Mouse (Mus musculus) forebrain, embryonic 11.5 days (tissue): ENCODE measurements around the gene Ppp4r1. TPM values are rescaled to one million over a fixed set of nuclear protein-coding genes. Genes with fewer than 3 reads are reported as not detected.

Source experiments
- ATAC-seq: fragments of 200-750 bp; cut with Nextera tagmentation; replicated peaks from 2 replicates; pipeline ENCODE4 v1.8.0; 2017; ENCODE audit warnings: moderate TSS enrichment; ENCODE audit not compliant: low FRiP score
- DNase-seq: peaks from one replicate; pipeline ENCODE4 v3.0.0-alpha.2; 2017; ENCODE audit warnings: low spot score
- H3K27ac ChIP-seq: fragments of 300-500 bp; sonication (generic); 2 replicates; pipeline ENCODE4 v1.5.1; 2014; ENCODE audit warnings: low read depth, low read length
- H3K27me3 ChIP-seq: fragments of 300-500 bp; sonication (generic); 2 replicates; pipeline ENCODE4 v1.6.1; 2014; ENCODE audit warnings: mild to moderate bottlenecking, low read length, mixed read lengths; ENCODE audit not compliant: control insufficient read depth, insufficient read depth
- H3K36me3 ChIP-seq: fragments of 300-500 bp; sonication (generic); 2 replicates; pipeline ENCODE4 v1.6.1; 2014; ENCODE audit warnings: mild to moderate bottlenecking, low read length, moderate library complexity, mixed read lengths; ENCODE audit not compliant: control insufficient read depth, insufficient read depth
- H3K4me1 ChIP-seq: fragments of 300-500 bp; sonication (generic); replicated peaks from 2 replicates; pipeline ENCODE4 v1.6.1; 2014; ENCODE audit warnings: low read length, mixed read lengths; ENCODE audit not compliant: control insufficient read depth, insufficient read depth
- H3K4me2 ChIP-seq: fragments of 300-500 bp; sonication (generic); 2 replicates; pipeline ENCODE4 v1.6.1; 2014; ENCODE audit warnings: low read depth, mild to moderate bottlenecking, low read length, moderate library complexity, mixed read lengths; ENCODE audit not compliant: severe bottlenecking
- H3K4me3 ChIP-seq: fragments of 300-500 bp; sonication (generic); 2 replicates; pipeline ENCODE4 v1.5.1; 2014; ENCODE audit warnings: low read depth, low read length
- H3K9ac ChIP-seq: fragments of 300-500 bp; sonication (generic); 2 replicates; pipeline ENCODE4 v1.6.1; 2014; ENCODE audit warnings: low read length
- H3K9me3 ChIP-seq: fragments of 300-500 bp; sonication (generic); 2 replicates; pipeline ENCODE4 v1.6.1; 2016; ENCODE audit warnings: low read length, mixed read lengths; ENCODE audit not compliant: control insufficient read depth
- WGBS: fragments of 180-500 bp; shearing (Covaris S2); extraction: QIAGEN DNeasy Blood & Tissue Kit; methylation state at CpG from one replicate; pipeline ENCODE4 v1.1.7; 2014; 5-methylcytosine and 5-hydroxymethylcytosine counted together
- polyA plus RNA-seq: library from polyadenylated mRNA; unstranded; fragments of >200 nt; fragmentation: Nextera tagmentation; extraction: Ambion mirVana; gene quantifications from 2 replicates; pipeline ENCODE4 v1.2.1, GENCODE M21; 2014

Gene Ppp4r1
- polyA plus RNA-seq, 1 experiment from 2014 or later: 63.7 TPM

DNA sequence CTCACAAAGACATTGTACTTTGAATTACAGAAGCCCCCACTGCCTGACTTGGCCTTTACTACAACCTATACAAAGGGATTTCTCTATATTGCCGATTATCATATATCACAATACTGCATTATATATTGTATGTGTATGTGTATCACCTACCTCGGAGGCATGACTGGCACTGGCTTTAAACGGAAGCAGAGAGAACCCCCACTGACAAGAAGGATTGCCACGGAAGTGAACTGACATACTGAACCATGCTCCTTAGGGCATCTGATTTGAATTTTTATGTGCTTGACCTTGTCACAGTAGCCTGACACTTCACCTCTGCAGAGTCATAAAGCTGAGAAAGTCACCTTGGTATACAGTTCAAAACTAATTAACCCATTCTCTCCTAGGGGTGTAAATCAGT is 39.4 kb upstream of the Ppp4r1 start:
- ATAC-seq (0 out of 2 replicates have a peak, but pooled peaks have one; percentile 6), DNase-seq (no peak)
- Histone ChIP-seq H3K27me3 (no peaks in the 10 kb centered on the region), H3K9ac (no peak overlapping the region), H3K4me2 (no peak overlapping the region), H3K4me1 (peaks cover 5% of the 10 kb centered on the region), H3K9me3 (no peaks in the 10 kb centered on the region), H3K36me3 (no peaks in the 10 kb centered on the region), H3K4me3 (no peak overlapping the region), H3K27ac (no peak overlapping the region)
- WGBS: 65% methylated on average over 4 of the region's 4 CpGs

GRCm38 (mm10) chr17:65743664-65744330 is 38.6 kb upstream of the Ppp4r1 start:
- H3K9me3 ChIP-seq: no peaks in the 10 kb centered on the region

GRCm38 (mm10) chr17:65746314-65746713 is 36.1 kb upstream of the Ppp4r1 start:
- Histone ChIP-seq H3K9me3 (no peaks in the 10 kb centered on the region), H3K36me3 (no peaks in the 10 kb centered on the region), H3K27ac (no peak overlapping the region), H3K9ac (no peak overlapping the region), H3K27me3 (no peaks in the 10 kb centered on the region), H3K4me2 (no peak overlapping the region), H3K4me3 (no peak overlapping the region), H3K4me1 (peaks cover 5% of the 10 kb centered on the region)
- no peak for ATAC-seq
- no peak for DNase-seq
- 74% methylated on average over 6 of the region's 6 CpGs for WGBS

More at GRCm38 (mm10) chr17:65743664-65744330, 38.6 kb upstream of the Ppp4r1 start:
- H3K36me3 ChIP-seq: no peaks in the 10 kb centered on the region
- WGBS: 77% methylated on average over 11 of the region's 11 CpGs
- no peak overlapping the region for H3K4me2 ChIP-seq
- no peak overlapping the region for H3K4me3 ChIP-seq
- no peak for DNase-seq
- H3K27ac ChIP-seq: no peak overlapping the region
- no peaks in the 10 kb centered on the region for H3K27me3 ChIP-seq
- H3K9ac ChIP-seq: no peak overlapping the region
- ATAC-seq: no peak; the same call in 1 of the 2 replicates
- H3K4me1 ChIP-seq: peaks cover 5% of the 10 kb centered on the region

- H3K9ac ChIP-seq: no peak overlapping the region
- no peak overlapping the region for H3K4me3 ChIP-seq
- WGBS: 90% methylated on average over 6 of the region's 6 CpGs
- no peak overlapping the region for H3K4me2 ChIP-seq
- no peaks in the 10 kb centered on the region for H3K9me3 ChIP-seq
- DNase-seq: no peak
- H3K27me3 ChIP-seq: no peaks in the 10 kb centered on the region
- no peaks in the 10 kb centered on the region for H3K4me1 ChIP-seq
- no peaks in the 10 kb centered on the region for H3K36me3 ChIP-seq
- no peak overlapping the region for H3K27ac ChIP-seq
- ATAC-seq: no peak
Measured at GRCm38 (mm10) chr17:65748997-65749396, 33.4 kb upstream of the Ppp4r1 start.

- 92% methylated on average over 7 of the region's 7 CpGs for WGBS
- no peak for ATAC-seq
Measured at GRCm38 (mm10) chr17:65749803-65750202, 32.6 kb upstream of the Ppp4r1 start.

DNA sequence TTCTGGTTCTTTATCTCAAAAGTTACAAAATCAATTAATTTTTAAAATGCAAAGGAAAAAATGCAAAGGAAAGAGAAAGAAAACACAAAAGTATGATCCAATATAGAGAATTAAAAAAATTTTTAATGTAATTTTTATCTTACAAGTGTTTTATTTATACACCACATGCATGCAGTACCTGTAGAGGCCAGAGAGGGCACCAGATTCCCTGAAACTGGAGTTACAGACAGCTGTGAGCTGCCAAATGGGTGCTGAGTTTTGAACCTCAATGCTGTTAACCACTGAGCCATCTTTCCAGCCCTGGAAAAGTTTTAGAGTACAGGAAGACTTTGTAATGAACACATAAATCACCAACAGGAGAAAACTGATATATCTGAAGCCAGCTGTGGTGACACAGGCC is 32.1 kb upstream of the Ppp4r1 start:
- DNase-seq: no peak
- no peaks in the 10 kb centered on the region for H3K36me3 ChIP-seq
- H3K9ac ChIP-seq: no peak overlapping the region
- no peaks in the 10 kb centered on the region for H3K4me1 ChIP-seq
- H3K27ac ChIP-seq: no peak overlapping the region
- no peak overlapping the region for H3K4me2 ChIP-seq
- no peaks in the 10 kb centered on the region for H3K27me3 ChIP-seq
- no peak overlapping the region for H3K4me3 ChIP-seq
- ATAC-seq: no peak
- no peaks in the 10 kb centered on the region for H3K9me3 ChIP-seq

More at GRCm38 (mm10) chr17:65749803-65750202, 32.6 kb upstream of the Ppp4r1 start:
- Histone ChIP-seq H3K27ac (no peak overlapping the region), H3K27me3 (no peaks in the 10 kb centered on the region), H3K4me1 (no peaks in the 10 kb centered on the region), H3K9me3 (no peaks in the 10 kb centered on the region), H3K4me3 (no peak overlapping the region), H3K4me2 (no peak overlapping the region), H3K9ac (no peak overlapping the region), H3K36me3 (no peaks in the 10 kb centered on the region)
- DNase-seq: no peak

GRCm38 (mm10) chr17:65753130-65753529 is 29.2 kb upstream of the Ppp4r1 start:
- Histone ChIP-seq H3K9me3 (no peaks in the 10 kb centered on the region), H3K27me3 (no peaks in the 10 kb centered on the region)

DNA sequence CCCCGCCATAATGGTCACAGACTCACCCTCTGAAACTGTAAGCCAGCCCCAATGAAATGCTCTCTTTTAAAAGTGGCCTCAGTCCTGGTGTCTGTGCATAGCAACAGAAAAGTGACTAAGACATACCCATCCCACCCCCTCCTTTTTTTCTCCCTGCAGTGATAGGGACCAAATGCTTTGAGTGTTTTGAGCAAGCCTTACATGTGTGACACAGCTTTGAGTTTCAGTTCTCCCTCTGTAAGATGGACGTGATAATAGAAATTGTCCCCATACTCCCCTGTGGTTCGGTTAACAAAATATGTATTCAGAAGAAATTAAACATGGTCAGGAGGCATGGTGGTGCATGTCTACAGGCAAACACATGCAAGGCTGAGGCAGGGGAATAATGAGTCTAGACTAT is 26.5 kb upstream of the Ppp4r1 start:
- H3K36me3 ChIP-seq: peaks cover 3% of the 10 kb centered on the region; the same call in 1 of the 2 replicates

More at GRCm38 (mm10) chr17:65753130-65753529, 29.2 kb upstream of the Ppp4r1 start:
- ATAC-seq: no peak
- 95% methylated on average over 6 of the region's 6 CpGs for WGBS
- DNase-seq: no peak
- Histone ChIP-seq H3K9ac (no peak overlapping the region), H3K27ac (no peak overlapping the region), H3K4me1 (no peaks in the 10 kb centered on the region), H3K36me3 (no peaks in the 10 kb centered on the region), H3K4me2 (no peak overlapping the region), H3K4me3 (no peak overlapping the region)

DNA sequence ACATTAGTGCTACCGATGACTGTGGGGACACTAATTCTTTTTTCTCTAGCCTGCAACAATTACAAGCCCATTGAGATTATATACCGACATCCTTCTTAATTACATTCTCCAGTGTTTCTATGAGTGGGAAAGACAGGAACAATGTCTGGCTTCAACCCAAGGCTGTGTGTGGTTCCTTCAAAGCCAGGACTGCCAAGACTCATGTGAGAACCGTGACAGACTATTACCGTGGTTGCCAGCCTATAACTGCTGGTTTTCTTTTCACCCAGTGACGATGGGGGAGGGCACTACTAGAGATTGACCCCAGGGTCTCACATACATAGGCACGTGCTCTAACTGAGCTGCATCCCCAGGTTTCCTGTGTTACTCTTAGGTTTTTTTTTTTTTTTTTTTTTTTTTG is 25.2 kb upstream of the Ppp4r1 start:
- 90% methylated on average over 6 of the region's 6 CpGs for WGBS
- H3K27ac ChIP-seq: no peak overlapping the region
- no peak overlapping the region for H3K4me2 ChIP-seq
- H3K9me3 ChIP-seq: no peaks in the 10 kb centered on the region
- H3K4me3 ChIP-seq: no peak overlapping the region
- peaks cover 3% of the 10 kb centered on the region; the same call in 1 of the 2 replicates for H3K36me3 ChIP-seq
- H3K27me3 ChIP-seq: no peaks in the 10 kb centered on the region
- no peak for ATAC-seq
- no peak overlapping the region for H3K9ac ChIP-seq
- H3K4me1 ChIP-seq: no peaks in the 10 kb centered on the region
- DNase-seq: no peak

More for the DNA sequence above, 26.5 kb upstream of the Ppp4r1 start:
- Histone ChIP-seq H3K4me3 (no peak overlapping the region), H3K9ac (no peak overlapping the region), H3K27ac (no peak overlapping the region), H3K9me3 (no peaks in the 10 kb centered on the region), H3K4me1 (no peaks in the 10 kb centered on the region), H3K4me2 (no peak overlapping the region), H3K27me3 (no peaks in the 10 kb centered on the region)
- no peak for ATAC-seq
- WGBS: 96% methylated on average over 3 of the region's 3 CpGs
- no peak for DNase-seq
